Mouse (Mus musculus): ENCODE data around the gene Map3k9. TPM values are rescaled to one million over a fixed set of nuclear protein-coding genes. Genes with fewer than 3 reads are reported as not detected.

The Map3k9 gene
- total RNA-seq, 2 experiments from 2014 or later: 0.26 to 0.45 TPM

- intact Hi-C loops (cut with DNase I): loop anchor here (1.0 to 10.0 kb wide), 2 partner anchors 169 to 804 kb away; no protein-coding TSS in a partner anchor
- DNase-seq: peak; percentile 92 to 97
These were observed 7.7 kb upstream of the Map3k9 start for GRCm38 (mm10) chr12:81788672-81789084.

GRCm38 (mm10) chr12:81787262-81787661 is 6.3 kb upstream of the Map3k9 start:
- DNase-seq: no peak
- intact Hi-C loops (cut with DNase I): loop anchor here (10.0 kb wide), 1 partner anchor 802 kb away; no protein-coding TSS in a partner anchor

- DNase-seq: no peak
- intact Hi-C loops (cut with DNase I): loop anchor here (10.0 kb wide), 1 partner anchor 798 kb away; no protein-coding TSS in a partner anchor
These were observed 2.3 kb upstream of the Map3k9 start for GRCm38 (mm10) chr12:81783301-81783700.

GRCm38 (mm10) chr12:81782606-81783005 is 1.6 kb upstream of the Map3k9 start:
- no peak for DNase-seq
- intact Hi-C loops (cut with DNase I): loop anchor here (10.0 kb wide), 1 partner anchor 798 kb away; no protein-coding TSS in a partner anchor

GRCm38 (mm10) chr12:81780271-81781093 is 493 bp downstream of the Map3k9 start:
- DNase-seq: peak; percentile 6 to 19

GRCm38 (mm10) chr12:81779831-81780230 is 1.1 kb downstream of the Map3k9 start:
- no peak for DNase-seq
- intact Hi-C loops (cut with DNase I): loop anchor here (10.0 kb wide), 1 partner anchor 795 kb away; no protein-coding TSS in a partner anchor

More at GRCm38 (mm10) chr12:81780271-81781093, 493 bp downstream of the Map3k9 start:
- intact Hi-C loops (cut with DNase I): loop anchor here (10.0 kb wide), 1 partner anchor 796 kb away; no protein-coding TSS in a partner anchor

- intact Hi-C loops (cut with DNase I): no loop called here
- peak; percentile 49 to 61 for DNase-seq
These were observed 4.8 kb downstream of the Map3k9 start for GRCm38 (mm10) chr12:81776191-81776590.

- DNase-seq: no peak
- intact Hi-C loops (cut with DNase I): no loop called here
These were observed 5.3 kb downstream of the Map3k9 start for GRCm38 (mm10) chr12:81775641-81776040.

- intact Hi-C loops (cut with DNase I): no loop called here
- DNase-seq: no peak
These were observed 6.8 kb downstream of the Map3k9 start for GRCm38 (mm10) chr12:81774186-81774585.

- no peak for DNase-seq
- intact Hi-C loops (cut with DNase I): no loop called here
These were observed 11.5 kb downstream of the Map3k9 start for GRCm38 (mm10) chr12:81769458-81769857.

GRCm38 (mm10) chr12:81765386-81765785 is 15.6 kb downstream of the Map3k9 start:
- no peak for DNase-seq
- intact Hi-C loops (cut with DNase I): no loop called here

GRCm38 (mm10) chr12:81764370-81764769 is 16.6 kb downstream of the Map3k9 start:
- no peak for DNase-seq
- intact Hi-C loops (cut with DNase I): no loop called here

- peak; percentile 12 to 23 for DNase-seq
- intact Hi-C loops (cut with DNase I): no loop called here
These were observed 26.3 kb downstream of the Map3k9 start for GRCm38 (mm10) chr12:81754651-81755050.

- intact Hi-C loops (cut with DNase I): no loop called here
- DNase-seq: no peak
These were observed 29.9 kb downstream of the Map3k9 start for GRCm38 (mm10) chr12:81751116-81751515.

GRCm38 (mm10) chr12:81748918-81749317 is 32.1 kb downstream of the Map3k9 start:
- intact Hi-C loops (cut with DNase I): no loop called here
- no peak for DNase-seq

- DNase-seq: no peak
- intact Hi-C loops (cut with DNase I): no loop called here
These were observed 32.9 kb downstream of the Map3k9 start for GRCm38 (mm10) chr12:81748021-81748576.

- intact Hi-C loops (cut with DNase I): no loop called here
- no peak for DNase-seq
These were observed 34.5 kb downstream of the Map3k9 start for GRCm38 (mm10) chr12:81746400-81747024.

GRCm38 (mm10) chr12:81735246-81736070 is 45.5 kb downstream of the Map3k9 start:
- intact Hi-C loops (cut with DNase I): no loop called here
- no peak for DNase-seq

- intact Hi-C loops (cut with DNase I): no loop called here
- no peak for DNase-seq
These were observed 54.6 kb downstream of the Map3k9 start for GRCm38 (mm10) chr12:81726246-81726822.

- intact Hi-C loops (cut with DNase I): no loop called here
- no peak for DNase-seq
These were observed 56.2 kb downstream of the Map3k9 start for GRCm38 (mm10) chr12:81724776-81725175.

Data from heart, postnatal 10 days (tissue).